Mouse (Mus musculus) macrophage (primary cell): Measurements from ENCODE around the gene Rinl. TPM values are rescaled to one million over a fixed set of nuclear protein-coding genes. Genes with fewer than 3 reads are reported as not detected.

Experiments used
- H3K27ac ChIP-seq: fragments of 350-480 bp; formaldehyde crosslinking; 2 replicates; pipeline ENCODE4 v1.9.0; 2021
- H3K36me3 ChIP-seq: fragments of 350-480 bp; formaldehyde crosslinking; 2 replicates; pipeline ENCODE4 v1.9.0; 2021; ENCODE audit errors: inconsistent target
- H3K4me3 ChIP-seq: fragments of 350-480 bp; formaldehyde crosslinking; 2 replicates; pipeline ENCODE4 v1.9.0; 2021; ENCODE audit errors: inconsistent target
- H3K79me2 ChIP-seq: fragments of 350-480 bp; formaldehyde crosslinking; 2 replicates; pipeline ENCODE4 v1.9.0; 2021; ENCODE audit errors: inconsistent target
- WGBS: methylation state at CpG from one replicate; pipeline ENCODE4 v1.1.7; 2026; ENCODE audit warnings: inconsistent platforms; ENCODE audit not compliant: missing documents; 5-methylcytosine and 5-hydroxymethylcytosine counted together
- polyA plus RNA-seq: library from polyadenylated mRNA; stranded (reverse); fragments of 250-400 nt; gene quantifications from 3 replicates; pipeline ENCODE4 v1.2.4, GENCODE M21; 2018; ENCODE audit warnings: inconsistent platforms

The Rinl gene
- polyA plus RNA-seq, 1 experiment from 2014 or later: 44.7 TPM

DNA sequence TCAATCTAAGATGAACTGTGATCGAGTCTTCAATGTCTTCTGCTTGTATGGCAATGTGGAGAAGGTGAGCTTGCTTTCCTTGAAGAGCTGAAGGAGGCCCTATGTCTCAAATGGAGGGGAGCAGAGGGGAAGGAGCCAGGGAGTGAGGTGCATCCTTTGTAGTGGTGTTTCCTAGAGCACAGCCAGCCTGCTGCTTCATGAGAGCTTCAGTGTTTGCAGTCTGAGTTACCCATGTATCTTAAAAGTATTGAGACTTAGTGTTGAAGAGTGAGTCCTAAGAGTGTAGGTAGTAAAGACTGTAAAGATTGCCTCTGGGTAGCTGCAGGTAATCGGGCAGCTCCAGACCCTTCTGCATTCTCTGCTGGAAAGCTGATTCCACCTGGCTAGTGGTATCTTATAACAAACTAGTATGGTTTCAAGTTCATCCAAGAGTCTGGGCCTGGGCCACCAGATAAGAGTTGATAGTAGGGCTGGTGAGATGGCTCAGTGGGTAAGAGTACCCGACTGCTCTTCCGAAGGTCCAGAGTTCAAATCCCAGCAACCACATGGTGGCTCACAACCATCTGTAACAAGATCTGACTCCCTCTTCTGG, 30.2 kb downstream of the Rinl start:
- 100% methylated on average over 4 of the region's 4 CpGs for WGBS
- Histone ChIP-seq H3K79me2 (peaks cover 50% of the 10 kb centered on the region), H3K36me3 (peaks cover 79% of the 10 kb centered on the region), H3K27ac (no peak overlapping the region), H3K4me3 (no peak overlapping the region)

DNA sequence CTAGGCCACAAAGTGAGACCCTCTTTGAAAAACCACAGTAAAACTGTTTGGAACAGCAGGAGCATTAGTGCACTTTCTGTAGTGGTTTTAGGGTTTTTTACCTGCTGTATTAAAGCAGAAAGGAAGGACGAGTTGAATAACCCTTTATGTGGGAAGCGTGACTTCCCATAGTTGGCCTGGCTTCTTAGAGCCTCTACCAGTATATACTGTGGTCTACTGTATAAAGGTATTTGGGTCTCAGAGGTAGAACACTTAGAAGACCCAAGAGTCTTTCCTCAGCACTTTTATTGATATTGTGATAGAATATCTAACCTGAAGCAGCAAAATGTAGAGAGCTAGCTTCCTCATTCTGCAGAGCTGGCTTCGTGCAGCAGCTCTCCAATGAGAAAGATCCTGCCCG, 30.8 kb downstream of the Rinl start:
- H3K36me3 ChIP-seq: peaks cover 73% of the 10 kb centered on the region
- peaks cover 44% of the 10 kb centered on the region for H3K79me2 ChIP-seq
- H3K4me3 ChIP-seq: no peak overlapping the region
- WGBS: 88% methylated on average over 4 of the region's 4 CpGs
- no peak overlapping the region for H3K27ac ChIP-seq

DNA sequence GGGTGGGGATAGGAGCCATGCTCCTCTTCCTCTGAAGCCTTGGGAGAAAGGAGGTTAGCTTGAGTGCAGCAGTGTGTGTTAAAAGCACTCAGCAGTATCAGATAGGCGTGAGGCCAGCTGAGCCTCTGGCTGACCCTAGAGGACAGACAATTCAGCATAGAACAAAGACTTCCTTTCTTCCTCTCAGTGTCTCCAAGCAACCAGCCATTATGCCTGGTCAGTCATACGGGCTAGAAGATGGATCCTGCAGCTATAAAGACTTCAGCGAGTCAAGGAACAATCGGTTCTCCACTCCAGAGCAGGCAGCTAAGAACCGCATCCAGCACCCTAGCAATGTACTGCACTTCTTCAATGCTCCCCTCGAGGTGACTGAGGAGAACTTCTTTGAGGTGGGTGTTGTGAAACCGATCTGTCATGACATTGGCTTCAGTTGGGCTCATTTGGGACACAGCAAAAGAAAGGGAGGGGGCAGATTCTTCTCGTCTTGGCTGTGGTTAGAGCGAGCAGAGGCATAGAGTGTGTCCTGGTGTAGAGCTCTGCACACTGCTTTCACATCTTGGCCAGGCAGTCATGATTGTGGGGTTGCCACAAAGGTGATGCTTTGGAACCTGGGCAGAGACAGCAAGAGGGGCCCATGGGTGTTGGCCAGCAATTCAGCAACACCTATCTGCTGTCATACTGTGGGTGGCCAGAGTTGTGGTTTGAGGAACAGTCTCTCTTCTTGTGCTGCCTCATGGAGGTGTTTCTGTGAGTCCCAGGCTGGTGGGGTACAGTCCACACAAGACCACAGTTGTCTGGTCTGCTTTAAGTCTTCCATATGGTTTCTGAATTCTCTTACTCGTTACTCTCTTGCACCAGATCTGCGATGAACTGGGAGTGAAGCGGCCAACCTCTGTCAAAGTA, 31.8 kb downstream of the Rinl start:
- peaks cover 34% of the 10 kb centered on the region for H3K79me2 ChIP-seq
- no peak overlapping the region for H3K27ac ChIP-seq
- WGBS: 61% methylated on average over 12 of the region's 12 CpGs
- H3K36me3 ChIP-seq: peaks cover 63% of the 10 kb centered on the region
- no peak overlapping the region for H3K4me3 ChIP-seq

DNA sequence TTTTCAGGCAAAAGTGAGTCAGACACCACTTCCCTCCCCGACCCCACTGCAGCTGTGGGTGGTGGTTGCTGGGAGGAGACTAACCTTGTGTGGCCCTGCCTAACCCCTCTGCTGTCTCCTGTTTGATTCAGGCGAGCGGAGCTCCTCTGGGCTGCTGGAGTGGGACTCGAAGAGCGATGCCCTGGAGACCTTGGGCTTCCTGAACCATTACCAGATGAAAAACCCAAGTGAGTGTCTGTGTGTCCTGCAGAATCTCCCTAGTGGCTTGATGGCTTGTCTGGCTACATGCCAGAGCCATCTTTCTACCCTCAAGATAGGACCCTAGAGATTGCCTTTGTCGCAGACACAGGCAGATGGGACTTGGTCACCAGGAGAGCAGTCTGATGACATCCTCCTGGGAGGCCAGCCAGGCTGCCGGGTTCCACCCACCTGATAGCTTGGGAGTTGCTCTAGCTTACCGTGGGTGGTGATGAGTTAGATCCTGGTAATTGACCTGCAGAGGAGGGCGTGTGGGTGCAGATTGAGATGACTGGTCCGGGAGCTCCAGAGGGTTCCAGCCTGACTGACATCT, 32.6 kb downstream of the Rinl start:
- no peak overlapping the region for H3K27ac ChIP-seq
- peaks cover 33% of the 10 kb centered on the region for H3K79me2 ChIP-seq
- no peak overlapping the region for H3K4me3 ChIP-seq
- peaks cover 55% of the 10 kb centered on the region for H3K36me3 ChIP-seq
- 77% methylated on average over 9 of the region's 10 CpGs for WGBS

DNA sequence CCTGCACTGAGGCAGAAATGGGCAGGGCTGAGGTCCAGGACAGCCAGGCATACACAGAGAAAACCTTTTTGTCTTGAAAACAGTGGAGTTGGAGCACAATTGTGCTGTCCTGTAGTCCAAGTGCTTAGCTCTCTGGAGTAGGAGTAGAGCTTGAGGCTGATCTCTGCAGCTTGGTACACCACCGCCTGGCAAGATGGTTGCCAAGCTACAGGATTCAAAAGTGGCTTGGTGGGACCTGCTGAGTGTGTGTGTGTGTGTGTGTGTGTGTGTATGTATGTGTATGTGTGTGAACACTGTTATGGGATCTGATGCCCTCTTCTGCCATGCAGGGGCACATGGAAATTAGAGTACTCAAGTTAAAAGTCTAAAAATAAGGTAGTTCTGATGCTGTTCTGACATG, 33.8 kb downstream of the Rinl start:
- no peak overlapping the region for H3K27ac ChIP-seq
- no peak overlapping the region for H3K4me3 ChIP-seq
- peaks cover 24% of the 10 kb centered on the region for H3K79me2 ChIP-seq
- 89% methylated on average over 1 of the region's 1 CpGs for WGBS
- peaks cover 43% of the 10 kb centered on the region for H3K36me3 ChIP-seq

DNA sequence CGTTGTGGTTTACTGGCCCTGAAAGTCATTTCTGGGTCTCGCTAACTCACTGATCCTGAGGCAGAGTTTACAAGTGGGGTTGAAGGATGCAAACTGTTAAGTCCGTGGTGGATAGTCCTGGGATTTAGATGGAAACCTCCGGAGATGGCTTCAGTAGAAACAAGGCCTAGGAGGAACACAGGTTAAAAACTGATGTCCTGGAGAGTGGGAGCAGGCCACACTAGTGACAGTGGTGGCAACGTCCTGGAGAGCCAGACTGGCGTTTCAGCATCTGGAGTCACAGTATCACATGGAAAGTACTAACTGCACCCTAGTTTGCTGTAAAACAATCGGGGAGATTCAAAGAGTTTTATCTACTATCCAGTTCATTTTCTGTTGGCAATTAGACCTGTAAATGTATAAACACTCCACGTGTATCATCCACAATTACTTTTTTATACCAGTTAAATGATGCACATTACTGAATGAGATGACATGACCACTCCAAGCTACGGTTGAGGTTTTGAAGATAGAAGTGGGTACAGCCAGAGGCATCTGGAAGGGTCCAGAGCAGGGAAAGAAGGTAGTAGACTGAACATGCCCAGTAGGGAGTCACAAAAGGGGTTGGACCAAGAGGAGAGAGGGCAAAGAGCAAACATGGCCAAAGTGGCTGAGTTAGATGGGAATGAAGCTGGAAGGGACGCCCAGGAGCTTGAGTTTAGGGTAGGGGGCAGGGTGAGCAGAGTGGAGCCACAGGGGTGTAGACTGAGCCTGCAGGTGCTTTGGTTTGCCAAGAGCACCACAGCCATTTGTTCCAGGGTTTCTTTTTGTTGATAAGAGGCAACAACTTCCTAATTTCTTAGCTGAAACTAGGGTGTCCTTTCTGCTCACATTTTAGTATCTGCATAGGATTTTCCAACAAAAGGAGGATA, 34.5 kb downstream of the Rinl start:
- Histone ChIP-seq H3K27ac (no peak overlapping the region), H3K79me2 (peaks cover 17% of the 10 kb centered on the region), H3K4me3 (no peak overlapping the region), H3K36me3 (peaks cover 36% of the 10 kb centered on the region)
- WGBS: 83% methylated on average over 10 of the region's 10 CpGs

DNA sequence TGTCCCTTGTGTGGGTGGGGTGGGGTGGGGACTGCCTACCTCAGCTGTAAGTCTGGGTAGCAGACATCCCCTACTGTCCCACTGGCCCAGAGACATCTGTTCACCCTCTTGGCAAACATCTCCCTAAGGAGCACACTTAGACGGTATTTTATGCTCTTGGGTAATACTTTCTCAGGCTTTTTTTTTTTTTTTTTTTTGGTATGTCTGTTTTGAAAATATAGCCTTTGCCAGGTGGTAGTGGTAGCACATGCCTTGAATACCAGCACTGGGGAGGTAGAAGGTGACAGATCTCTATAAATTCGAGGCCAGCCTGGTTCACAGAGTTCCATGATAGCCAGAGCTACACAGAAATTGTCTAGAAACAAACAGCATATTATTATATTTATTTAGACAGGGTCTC, 35.2 kb downstream of the Rinl start:
- no peak overlapping the region for H3K4me3 ChIP-seq
- H3K36me3 ChIP-seq: peaks cover 30% of the 10 kb centered on the region
- 29% methylated on average over 2 of the region's 2 CpGs for WGBS
- H3K79me2 ChIP-seq: peaks cover 10% of the 10 kb centered on the region; the same call in 1 of the 2 replicates
- no peak overlapping the region for H3K27ac ChIP-seq

DNA sequence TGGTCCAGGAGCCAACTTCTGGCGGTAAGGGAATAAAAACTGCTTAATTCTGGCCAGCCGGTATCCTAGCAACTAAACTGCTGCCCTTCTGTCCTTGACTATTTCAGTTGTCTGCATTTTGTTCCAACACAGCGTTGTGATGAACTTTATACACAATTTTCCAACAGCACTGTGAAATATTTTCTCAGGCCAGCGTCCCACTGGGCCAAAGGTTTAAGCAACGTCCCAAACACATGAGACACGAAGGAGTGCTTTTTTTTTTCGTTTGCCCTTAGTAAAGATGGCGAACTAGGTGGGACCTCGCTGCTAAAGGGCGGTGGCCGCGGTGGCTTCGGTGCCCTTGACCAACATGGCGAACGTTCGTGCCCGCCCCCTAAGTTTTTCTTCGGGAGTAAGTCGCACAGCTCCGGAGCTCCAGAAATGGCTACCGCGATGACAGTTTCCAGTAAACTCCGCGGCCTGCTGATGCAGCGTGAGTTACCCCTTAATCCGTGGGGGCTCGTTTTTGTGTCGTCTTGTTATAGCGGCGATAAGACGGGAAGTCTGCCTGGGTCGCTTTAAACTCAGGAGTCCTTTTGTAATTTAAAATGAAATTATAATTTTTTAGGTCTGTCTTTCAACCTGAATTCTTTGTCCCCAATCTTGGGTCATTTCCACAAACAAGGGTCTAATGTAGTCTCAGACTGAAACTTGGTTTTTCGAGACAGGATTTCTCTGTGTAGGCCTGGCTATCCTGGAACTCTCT, 36.3 kb downstream of the Rinl start, which contains the start of gene Ech1:
Gene Ech1 (plus strand): TSS at position 277 of the 745 bp plus-strand sequence.
- H3K79me2 ChIP-seq: peaks cover 10% of the 10 kb centered on the region; the same call in 1 of the 2 replicates
- peak within 1 kb of the TSS; percentile 47 for H3K4me3 ChIP-seq
- H3K27ac ChIP-seq: peak within 1 kb of the TSS; percentile 78
- 2% methylated on average over 32 of the region's 33 CpGs for WGBS
- H3K36me3 ChIP-seq: peaks cover 30% of the 10 kb centered on the region

DNA sequence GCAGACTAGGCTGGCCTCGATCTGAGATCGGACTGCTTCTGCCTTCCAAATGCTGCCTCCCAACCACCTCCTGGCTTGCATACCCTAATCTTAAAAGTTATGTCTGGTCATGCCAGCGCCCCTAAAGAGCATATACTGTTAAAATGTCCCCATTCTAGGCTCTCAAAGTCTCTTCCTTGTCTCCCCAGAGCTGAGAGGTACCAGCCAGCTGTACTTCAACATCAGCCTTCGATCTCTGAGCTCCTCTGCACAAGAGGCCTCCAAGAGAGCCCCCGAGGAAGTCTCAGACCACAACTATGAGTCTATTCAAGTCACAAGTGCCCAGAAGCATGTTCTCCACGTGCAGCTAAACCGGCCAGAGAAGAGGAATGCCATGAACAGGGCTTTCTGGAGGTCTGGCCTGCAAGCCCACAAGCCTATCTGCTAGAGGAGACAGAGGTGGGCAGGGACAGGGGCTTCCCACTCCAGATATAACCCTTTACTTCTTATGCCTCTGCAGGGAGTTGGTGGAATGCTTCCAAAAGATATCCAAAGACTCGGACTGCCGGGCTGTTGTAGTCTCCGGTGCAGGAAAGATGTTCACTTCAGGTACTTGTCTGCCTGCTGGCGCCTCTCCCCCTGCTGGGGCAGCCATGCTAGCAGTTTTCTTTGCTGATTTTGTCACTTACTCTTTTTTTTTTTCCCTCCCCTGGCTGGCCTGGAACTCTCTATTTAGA, 37.1 kb downstream of the Rinl start:
- Histone ChIP-seq H3K79me2 (peaks cover 10% of the 10 kb centered on the region; the same call in 1 of the 2 replicates), H3K27ac (peak overlapping the region; percentile 78), H3K4me3 (peak overlapping the region; percentile 47), H3K36me3 (peaks cover 30% of the 10 kb centered on the region)
- 19% methylated on average over 10 of the region's 11 CpGs for WGBS

DNA sequence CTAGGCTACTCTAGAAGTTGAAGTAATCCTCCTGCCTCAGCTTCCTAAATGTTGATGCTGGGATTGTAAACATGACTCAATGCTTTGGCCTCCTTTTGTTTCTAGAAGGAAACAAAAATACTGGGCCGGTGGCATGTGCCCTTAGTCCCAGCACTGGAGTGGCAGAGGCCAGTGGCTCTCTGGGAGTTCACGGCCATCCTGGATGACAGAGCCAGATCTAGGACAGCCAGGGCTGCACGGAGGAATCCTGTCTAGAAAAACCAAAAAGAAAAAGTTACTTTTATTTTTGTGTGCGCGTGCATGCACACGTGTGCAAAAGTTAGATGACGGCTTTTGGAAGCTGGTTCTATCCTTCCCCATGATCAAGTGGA, 37.6 kb downstream of the Rinl start:
- Histone ChIP-seq H3K36me3 (peaks cover 30% of the 10 kb centered on the region), H3K27ac (peak overlapping the region; percentile 78), H3K79me2 (peaks cover 10% of the 10 kb centered on the region; the same call in 1 of the 2 replicates), H3K4me3 (no peak overlapping the region)
- 98% methylated on average over 7 of the region's 7 CpGs for WGBS

DNA sequence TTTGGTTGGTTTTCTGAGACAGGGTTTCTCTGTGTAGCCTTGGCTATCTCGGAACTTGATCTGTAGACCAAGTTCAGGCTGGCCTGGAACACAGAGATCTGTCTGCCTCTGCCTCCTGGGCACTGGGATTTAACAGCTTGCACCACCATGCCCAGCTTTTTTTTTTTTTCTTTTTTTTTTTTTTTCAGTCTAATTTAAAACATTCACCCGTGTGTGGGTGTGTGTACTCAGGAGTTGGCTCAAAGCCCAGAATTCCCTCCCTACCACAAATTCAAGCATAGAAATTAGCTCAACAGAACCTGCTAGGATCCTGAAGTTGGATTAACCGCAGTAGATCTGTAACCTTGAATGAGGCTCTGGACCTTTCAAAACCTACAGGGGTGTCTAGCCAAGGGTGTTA, 38.6 kb downstream of the Rinl start:
- Histone ChIP-seq H3K4me3 (no peak overlapping the region), H3K27ac (no peak overlapping the region), H3K36me3 (peaks cover 28% of the 10 kb centered on the region), H3K79me2 (peaks cover 10% of the 10 kb centered on the region; the same call in 1 of the 2 replicates)
- WGBS: 50% methylated on average over 2 of the region's 3 CpGs

DNA sequence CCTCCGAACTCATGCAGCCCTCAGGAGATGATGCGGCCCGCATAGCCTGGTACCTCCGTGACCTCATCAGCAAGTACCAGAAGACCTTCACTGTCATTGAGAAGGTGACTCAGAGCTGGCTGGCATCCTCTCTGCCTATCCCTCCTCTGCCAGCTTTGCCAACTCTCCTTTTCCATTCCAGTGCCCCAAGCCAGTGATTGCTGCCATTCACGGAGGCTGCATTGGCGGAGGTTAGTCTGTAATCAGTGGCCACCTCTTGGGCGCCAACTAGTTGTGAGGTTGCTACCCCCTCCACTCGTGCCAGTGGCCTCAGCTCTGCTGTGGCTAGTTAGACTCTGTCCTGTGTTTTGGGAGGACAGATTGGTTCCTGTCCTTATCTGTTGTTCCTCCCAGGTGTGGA, 41.1 kb downstream of the Rinl start:
- no peak overlapping the region for H3K4me3 ChIP-seq
- H3K36me3 ChIP-seq: peaks cover 25% of the 10 kb centered on the region
- peaks cover 10% of the 10 kb centered on the region; the same call in 1 of the 2 replicates for H3K79me2 ChIP-seq
- 98% methylated on average over 8 of the region's 8 CpGs for WGBS
- no peak overlapping the region for H3K27ac ChIP-seq

DNA sequence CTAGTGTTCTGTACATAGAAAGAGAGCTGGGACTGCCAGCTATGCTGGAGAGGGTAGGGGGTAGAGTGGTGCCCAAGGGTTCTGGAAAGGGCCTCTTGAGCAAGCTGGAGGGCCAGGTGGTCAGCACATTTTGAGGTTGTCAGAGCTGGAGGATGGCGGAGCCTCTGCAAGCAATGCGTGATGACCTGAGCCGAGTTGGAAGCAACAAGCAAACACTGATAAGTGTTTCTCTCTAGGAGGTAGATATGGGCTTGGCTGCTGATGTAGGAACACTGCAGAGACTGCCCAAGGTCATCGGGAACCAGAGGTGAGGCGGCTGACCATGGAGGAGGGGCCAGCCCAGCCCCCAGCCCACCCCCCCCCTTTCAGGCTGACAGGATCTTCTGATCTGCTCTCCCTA, 42.2 kb downstream of the Rinl start:
- Histone ChIP-seq H3K79me2 (peaks cover 7% of the 10 kb centered on the region; the same call in 1 of the 2 replicates), H3K4me3 (no peak overlapping the region), H3K27ac (no peak overlapping the region), H3K36me3 (peaks cover 25% of the 10 kb centered on the region)
- 95% methylated on average over 5 of the region's 5 CpGs for WGBS
